Mouse (Mus musculus) urinary bladder, postnatal 14 days (tissue): ENCODE results near the gene Aadacl2.

ENCODE experiments used
- DNase-seq: peaks from one replicate; pipeline ENCODE4 v3.0.0; 2021; ENCODE audit warnings: low spot score

Gene Aadacl2

GRCm38 (mm10) chr3:60006443-60006842, at the start of gene Aadacl2:
TSS of gene Aadacl2 (plus strand) at chr3:60006743.
- DNase-seq = no peak

GRCm38 (mm10) chr3:59970891-59971290, 35.7 kb upstream of the Aadacl2 start:
- DNase-seq = no peak

GRCm38 (mm10) chr3:59974591-59974990, 32.0 kb upstream of the Aadacl2 start:
- DNase-seq = no peak

- no peak for DNase-seq
These were observed 2.9 kb upstream of the Aadacl2 start for GRCm38 (mm10) chr3:60003622-60004021.

GRCm38 (mm10) chr3:60025417-60025816, 18.9 kb downstream of the Aadacl2 start, which contains the start of gene Aadac:
TSS of gene Aadac (plus strand) at chr3:60025717.
- no peak for DNase-seq

- DNase-seq = no peak
These were observed 25.0 kb downstream of the Aadacl2 start for GRCm38 (mm10) chr3:60031511-60031910.

- DNase-seq = no peak
These were observed 39.8 kb downstream of the Aadacl2 start for GRCm38 (mm10) chr3:60046221-60046913.

GRCm38 (mm10) chr3:60053231-60053927, 46.8 kb downstream of the Aadacl2 start:
- peak; percentile 14 for DNase-seq

- DNase-seq = no peak
These were observed 47.4 kb downstream of the Aadacl2 start for GRCm38 (mm10) chr3:60053931-60054330.

- DNase-seq = no peak
These were observed 49.9 kb downstream of the Aadacl2 start for GRCm38 (mm10) chr3:60056451-60056850.

- no peak for DNase-seq
These were observed 50.7 kb downstream of the Aadacl2 start for GRCm38 (mm10) chr3:60057070-60057808.

GRCm38 (mm10) chr3:60057809-60058082, 51.2 kb downstream of the Aadacl2 start:
- DNase-seq = no peak
